Mouse (Mus musculus): ENCODE results near the gene Sh3pxd2a. TPM values are rescaled to one million over a fixed set of nuclear protein-coding genes. Genes with fewer than 3 reads are reported as not detected.

The Sh3pxd2a gene
- polyA plus RNA-seq, 1 experiment from 2014 or later, result 7.1 TPM

GRCm38 (mm10) chr19:47374916-47375573 lies 89.2 kb downstream of the Sh3pxd2a start:
- Histone ChIP-seq H3K4me2 (no peak overlapping the region), H3K9ac (no peak overlapping the region), H3K4me3 (no peak overlapping the region), H3K36me3 (no peaks in the 10 kb centered on the region), H3K9me3 (no peaks in the 10 kb centered on the region), H3K27ac (no peak overlapping the region), H3K27me3 (no peaks in the 10 kb centered on the region), H3K4me1 (peaks cover 7% of the 10 kb centered on the region; the same call in 1 of the 2 replicates)
- 76% methylated on average over 8 of the region's 8 CpGs for WGBS
- ATAC-seq (ENCODE audit: borderline replicate concordance, extremely low read depth, low FRiP score, low TSS enrichment), result no peak

GRCm38 (mm10) chr19:47374440-47374839 lies 89.8 kb downstream of the Sh3pxd2a start:
- WGBS, result 33% methylated on average over 4 of the region's 4 CpGs
- H3K4me3 ChIP-seq, result no peak overlapping the region
- no peak for ATAC-seq (ENCODE audit: borderline replicate concordance, extremely low read depth, low FRiP score, low TSS enrichment)
- peaks cover 7% of the 10 kb centered on the region; the same call in 1 of the 2 replicates for H3K4me1 ChIP-seq
- H3K27ac ChIP-seq, result no peak overlapping the region
- no peak overlapping the region for H3K9ac ChIP-seq
- H3K4me2 ChIP-seq, result no peak overlapping the region
- no peaks in the 10 kb centered on the region for H3K9me3 ChIP-seq
- H3K27me3 ChIP-seq, result no peaks in the 10 kb centered on the region
- H3K36me3 ChIP-seq, result no peaks in the 10 kb centered on the region

- H3K4me3 ChIP-seq, result no peak overlapping the region
- H3K4me1 ChIP-seq, result peaks cover 7% of the 10 kb centered on the region; the same call in 1 of the 2 replicates
- H3K4me2 ChIP-seq, result no peak overlapping the region
- H3K27me3 ChIP-seq, result no peaks in the 10 kb centered on the region
- H3K27ac ChIP-seq, result no peak overlapping the region
- no peak overlapping the region for H3K9ac ChIP-seq
- ATAC-seq (ENCODE audit: borderline replicate concordance, extremely low read depth, low FRiP score, low TSS enrichment), result no peak
- H3K36me3 ChIP-seq, result no peaks in the 10 kb centered on the region
- 38% methylated on average over 5 of the region's 5 CpGs for WGBS
- no peaks in the 10 kb centered on the region for H3K9me3 ChIP-seq
Observed at GRCm38 (mm10) chr19:47372044-47372443, 92.2 kb downstream of the Sh3pxd2a start.

- H3K4me3 ChIP-seq, result no peak overlapping the region
- WGBS, result 86% methylated on average over 11 of the region's 11 CpGs
- peaks cover 7% of the 10 kb centered on the region; the same call in 1 of the 2 replicates for H3K4me1 ChIP-seq
- no peak overlapping the region for H3K27ac ChIP-seq
- H3K9me3 ChIP-seq, result no peaks in the 10 kb centered on the region
- H3K36me3 ChIP-seq, result no peaks in the 10 kb centered on the region
- H3K9ac ChIP-seq, result no peak overlapping the region
- H3K27me3 ChIP-seq, result no peaks in the 10 kb centered on the region
- no peak for ATAC-seq (ENCODE audit: borderline replicate concordance, extremely low read depth, low FRiP score, low TSS enrichment)
- H3K4me2 ChIP-seq, result no peak overlapping the region
Observed at GRCm38 (mm10) chr19:47371521-47371920, 92.7 kb downstream of the Sh3pxd2a start.

- Histone ChIP-seq H3K27me3 (no peaks in the 10 kb centered on the region), H3K36me3 (no peaks in the 10 kb centered on the region; the same call in 1 of the 2 replicates), H3K4me1 (peaks cover 7% of the 10 kb centered on the region; the same call in 1 of the 2 replicates), H3K4me2 (no peak overlapping the region), H3K4me3 (no peak overlapping the region), H3K9me3 (no peaks in the 10 kb centered on the region), H3K9ac (no peak overlapping the region), H3K27ac (no peak overlapping the region)
- 58% methylated on average over 3 of the region's 3 CpGs for WGBS
- no peak for ATAC-seq (ENCODE audit: borderline replicate concordance, extremely low read depth, low FRiP score, low TSS enrichment)
Observed at GRCm38 (mm10) chr19:47369008-47369407, 95.2 kb downstream of the Sh3pxd2a start.

GRCm38 (mm10) chr19:47367271-47367879 lies 96.8 kb downstream of the Sh3pxd2a start:
- Histone ChIP-seq H3K27me3 (no peaks in the 10 kb centered on the region), H3K4me3 (no peak overlapping the region), H3K27ac (no peak overlapping the region), H3K36me3 (no peaks in the 10 kb centered on the region; the same call in 1 of the 2 replicates), H3K9me3 (no peaks in the 10 kb centered on the region), H3K4me1 (peaks cover 6% of the 10 kb centered on the region; the same call in 1 of the 2 replicates), H3K9ac (no peak overlapping the region), H3K4me2 (no peak overlapping the region)
- WGBS, result 79% methylated on average over 12 of the region's 12 CpGs
- 0 out of 2 replicates have a peak, but pooled peaks have one; percentile 9 for ATAC-seq (ENCODE audit: borderline replicate concordance, extremely low read depth, low FRiP score, low TSS enrichment)

GRCm38 (mm10) chr19:47366576-47366975 lies 97.6 kb downstream of the Sh3pxd2a start:
- 85% methylated on average over 8 of the region's 8 CpGs for WGBS
- no peak overlapping the region for H3K4me3 ChIP-seq
- 0 out of 2 replicates have a peak, but pooled peaks cover 4% of the 10 kb centered on the region for H3K4me1 ChIP-seq
- no peak overlapping the region for H3K9ac ChIP-seq
- no peak overlapping the region for H3K4me2 ChIP-seq
- no peaks in the 10 kb centered on the region for H3K27me3 ChIP-seq
- H3K9me3 ChIP-seq, result no peaks in the 10 kb centered on the region
- ATAC-seq (ENCODE audit: borderline replicate concordance, extremely low read depth, low FRiP score, low TSS enrichment), result no peak
- no peaks in the 10 kb centered on the region; the same call in 1 of the 2 replicates for H3K36me3 ChIP-seq
- H3K27ac ChIP-seq, result no peak overlapping the region

- no peaks in the 10 kb centered on the region for H3K27me3 ChIP-seq
- H3K9me3 ChIP-seq, result no peaks in the 10 kb centered on the region
- no peak overlapping the region for H3K9ac ChIP-seq
- no peak overlapping the region for H3K4me3 ChIP-seq
- WGBS, result 48% methylated on average over 9 of the region's 9 CpGs
- ATAC-seq (ENCODE audit: borderline replicate concordance, extremely low read depth, low FRiP score, low TSS enrichment), result no peak
- no peak overlapping the region for H3K4me2 ChIP-seq
- H3K4me1 ChIP-seq, result peaks cover 8% of the 10 kb centered on the region
- no peak overlapping the region for H3K27ac ChIP-seq
- H3K36me3 ChIP-seq, result no peaks in the 10 kb centered on the region; the same call in 1 of the 2 replicates
Observed at GRCm38 (mm10) chr19:47363086-47363668, 101.0 kb downstream of the Sh3pxd2a start.

GRCm38 (mm10) chr19:47360921-47361320 lies 103.3 kb downstream of the Sh3pxd2a start:
- no peaks in the 10 kb centered on the region for H3K9me3 ChIP-seq
- 83% methylated on average over 3 of the region's 3 CpGs for WGBS
- H3K9ac ChIP-seq, result no peak overlapping the region
- H3K4me3 ChIP-seq, result no peak overlapping the region
- H3K36me3 ChIP-seq, result no peaks in the 10 kb centered on the region; the same call in 1 of the 2 replicates
- no peak overlapping the region for H3K4me2 ChIP-seq
- ATAC-seq (ENCODE audit: borderline replicate concordance, extremely low read depth, low FRiP score, low TSS enrichment), result no peak
- H3K27me3 ChIP-seq, result no peaks in the 10 kb centered on the region
- H3K27ac ChIP-seq, result no peak overlapping the region
- peaks cover 8% of the 10 kb centered on the region for H3K4me1 ChIP-seq

GRCm38 (mm10) chr19:47360017-47360416 lies 104.2 kb downstream of the Sh3pxd2a start:
- no peaks in the 10 kb centered on the region; the same call in 1 of the 2 replicates for H3K36me3 ChIP-seq
- no peaks in the 10 kb centered on the region for H3K9me3 ChIP-seq
- ATAC-seq (ENCODE audit: borderline replicate concordance, extremely low read depth, low FRiP score, low TSS enrichment), result no peak
- H3K4me1 ChIP-seq, result peaks cover 8% of the 10 kb centered on the region
- 80% methylated on average over 16 of the region's 16 CpGs for WGBS
- H3K9ac ChIP-seq, result no peak overlapping the region
- no peak overlapping the region for H3K4me3 ChIP-seq
- peak overlapping the region; percentile 45 for H3K4me2 ChIP-seq
- peak overlapping the region; percentile 42; the same call in 1 of the 2 replicates for H3K27ac ChIP-seq
- no peaks in the 10 kb centered on the region for H3K27me3 ChIP-seq

GRCm38 (mm10) chr19:47359166-47359931 lies 104.9 kb downstream of the Sh3pxd2a start:
- H3K4me3 ChIP-seq, result peak overlapping the region; percentile 25
- peak overlapping the region; percentile 42 for H3K27ac ChIP-seq
- no peaks in the 10 kb centered on the region for H3K27me3 ChIP-seq
- H3K9me3 ChIP-seq, result no peaks in the 10 kb centered on the region
- H3K36me3 ChIP-seq, result no peaks in the 10 kb centered on the region; the same call in 1 of the 2 replicates
- no peak overlapping the region for H3K9ac ChIP-seq
- peak; percentile 33; the same call in 1 of the 2 replicates for ATAC-seq (ENCODE audit: borderline replicate concordance, extremely low read depth, low FRiP score, low TSS enrichment)
- peak overlapping the region; percentile 45 for H3K4me2 ChIP-seq
- H3K4me1 ChIP-seq, result peaks cover 8% of the 10 kb centered on the region
- WGBS, result 39% methylated on average over 15 of the region's 15 CpGs
